Mouse (Mus musculus) lung, adult 2 months (tissue): ENCODE data around the gene Ppp3ca.

Experiments used
- CTCF ChIP-seq: fragments of 200-500 bp; IDR thresholded peaks from 2 replicates; pipeline ENCODE4 v1.5.1; 2011; ENCODE audit warnings: mild to moderate bottlenecking, low read length, control low read depth; ENCODE audit not compliant: insufficient read depth
- POLR2A ChIP-seq: fragments of 200-500 bp; IDR thresholded peaks from 2 replicates; pipeline ENCODE4 v1.6.1; 2011; ENCODE audit warnings: low read depth, mild to moderate bottlenecking, control low read depth, low read length, borderline replicate concordance; ENCODE audit errors: extremely low read depth

- TF ChIP-seq CTCF: no peak
- no peak for TF ChIP-seq POLR2A
These were observed 37.5 kb downstream of the Ppp3ca start for GRCm38 (mm10) chr3:136707222-136708019.
